Mouse (Mus musculus): Measurements from ENCODE around the gene Gm28048.

The Gm28048 gene

DNA sequence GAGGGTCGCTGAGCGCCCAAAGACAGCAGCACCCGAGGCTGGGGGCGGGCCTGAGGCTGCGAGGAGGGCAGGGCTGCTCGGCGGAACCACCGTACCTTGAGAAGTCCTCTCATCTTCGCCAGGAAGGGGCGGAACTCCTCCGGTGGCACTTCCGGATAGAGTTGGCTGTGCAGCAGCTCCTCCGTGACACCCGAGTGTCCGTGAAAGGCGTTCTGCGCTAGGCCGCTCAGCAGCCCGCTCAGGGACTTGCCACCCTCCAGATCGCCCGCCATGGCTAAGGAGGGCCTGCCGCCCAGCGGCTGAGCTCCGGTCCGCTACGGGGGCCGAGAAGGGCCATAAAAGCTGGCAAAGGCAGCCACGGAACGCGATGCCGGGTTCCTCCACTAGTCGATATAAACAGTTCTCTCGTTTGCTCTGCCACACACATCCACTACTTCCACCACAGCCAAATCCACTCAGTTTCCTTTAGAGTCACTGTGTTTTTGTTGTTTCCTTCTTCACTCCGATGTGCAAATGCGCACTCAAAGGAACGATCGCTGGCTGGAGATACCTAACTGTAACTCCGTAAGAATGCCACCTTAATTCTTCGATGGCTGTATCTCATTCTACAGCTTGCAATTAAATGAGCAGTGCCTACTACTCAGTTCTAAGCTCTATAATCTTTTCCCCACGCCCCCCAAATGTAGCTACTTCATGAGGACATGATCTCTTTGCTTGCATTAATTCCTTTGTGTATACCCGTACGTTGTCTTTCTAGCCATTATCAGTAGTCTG, at the start of gene Gm28048, which contains the start of gene Commd1:
Gm28048 (minus strand) TSS at position 107 of the 774 bp plus-strand sequence.
Commd1 (minus strand) TSS at position 399 of the 774 bp plus-strand sequence.
- DNase-seq (ENCODE audit: low spot score): peak; percentile 91

DNA sequence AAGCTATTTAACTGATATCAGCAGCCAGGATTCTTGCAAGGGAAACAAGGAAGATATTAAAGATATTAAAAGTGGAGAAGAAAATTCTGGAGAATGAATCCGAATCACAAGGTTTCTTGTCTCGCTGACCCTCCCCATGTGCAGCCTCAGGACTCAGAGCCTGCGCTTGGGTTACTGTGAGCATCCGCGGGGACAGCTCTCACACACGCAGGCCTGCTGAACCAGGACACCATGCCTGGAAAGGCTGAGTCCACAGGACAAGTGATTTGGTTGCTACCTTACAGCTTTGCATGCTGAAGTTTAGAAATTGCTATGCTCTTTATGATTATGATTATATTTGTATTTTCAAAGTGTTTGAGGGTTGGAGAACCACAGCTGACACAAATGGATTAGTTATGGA, 47.5 kb upstream of the Gm28048 start:
- no peak for DNase-seq (ENCODE audit: low spot score)

DNA sequence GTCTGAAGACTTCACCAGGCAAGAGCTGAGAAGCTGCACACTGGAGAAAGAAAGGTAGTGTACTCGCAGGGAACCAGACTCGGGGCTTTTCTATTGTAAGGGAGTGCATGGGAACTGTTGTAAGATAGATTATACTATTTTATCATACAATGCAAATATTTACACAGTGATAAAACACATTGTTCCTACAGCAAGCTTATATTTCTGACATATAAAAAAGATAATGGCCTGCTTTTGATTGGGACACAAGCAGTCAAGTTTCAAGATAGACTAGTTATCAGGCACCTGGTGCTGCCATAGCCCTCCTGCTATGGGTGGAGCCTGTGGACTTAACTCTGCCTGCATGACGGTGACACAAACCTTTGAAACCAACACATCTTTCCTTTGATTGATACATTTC, 47.1 kb upstream of the Gm28048 start:
- no peak for DNase-seq (ENCODE audit: low spot score)

DNA sequence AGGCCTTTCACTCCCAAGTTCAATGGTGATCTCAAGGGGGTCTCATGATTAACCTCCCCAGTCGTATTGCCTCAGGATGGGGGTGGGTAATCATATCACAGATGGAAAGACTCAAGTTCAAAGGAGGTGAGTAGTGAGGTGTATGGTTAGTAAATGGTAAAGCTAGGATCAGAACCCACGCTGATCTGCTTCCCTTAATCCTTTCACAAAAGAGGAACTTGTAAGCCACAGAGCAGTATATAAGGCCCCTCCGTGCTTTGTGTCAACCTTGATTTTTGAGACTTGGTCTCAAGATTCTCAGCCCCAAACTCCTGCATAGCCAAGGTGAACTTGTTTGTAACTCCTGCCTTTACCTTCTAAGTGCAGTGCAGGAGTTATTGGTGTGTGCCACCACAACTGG, 42.3 kb upstream of the Gm28048 start:
- no peak for DNase-seq (ENCODE audit: low spot score)

DNA sequence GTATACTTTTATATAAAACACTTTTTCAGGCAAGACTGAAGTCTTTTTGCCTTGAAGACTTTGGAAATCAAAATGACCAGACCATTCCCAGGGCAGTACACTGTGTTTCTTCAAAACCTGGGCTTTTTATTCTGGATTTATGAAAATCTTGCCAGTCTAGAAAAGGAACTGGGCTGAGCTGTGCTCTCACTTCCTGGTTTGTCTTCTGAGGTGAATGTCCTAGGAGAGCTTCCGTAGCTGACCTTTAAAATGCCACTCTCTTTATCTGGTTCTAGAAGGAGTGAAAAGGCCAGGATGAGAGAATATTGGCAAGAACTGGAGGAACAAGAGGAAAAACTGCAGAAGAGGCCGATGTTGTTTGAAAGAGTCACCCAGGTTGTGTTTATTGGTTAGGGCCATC, 41.3 kb upstream of the Gm28048 start:
- DNase-seq (ENCODE audit: low spot score): no peak

DNA sequence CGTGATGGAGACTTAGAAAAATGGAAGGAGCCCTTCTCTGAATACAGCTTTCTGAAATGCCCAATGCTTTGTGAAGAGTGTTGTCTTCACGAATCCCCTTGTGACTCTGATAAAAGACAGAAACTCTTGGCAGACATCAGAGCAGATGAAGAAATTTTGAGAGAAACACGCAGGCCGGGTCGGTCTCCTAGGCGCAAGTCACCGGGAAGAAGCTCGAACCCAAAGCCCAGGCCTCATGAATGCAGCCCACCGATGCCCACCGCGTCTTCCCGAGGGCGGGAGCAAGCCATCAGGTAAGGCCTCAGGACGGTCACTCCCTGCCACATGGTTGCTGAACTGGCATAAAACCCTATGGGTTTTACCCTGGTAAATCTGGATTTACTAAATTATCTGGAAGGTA, 39.0 kb upstream of the Gm28048 start:
- no peak for DNase-seq (ENCODE audit: low spot score)

DNA sequence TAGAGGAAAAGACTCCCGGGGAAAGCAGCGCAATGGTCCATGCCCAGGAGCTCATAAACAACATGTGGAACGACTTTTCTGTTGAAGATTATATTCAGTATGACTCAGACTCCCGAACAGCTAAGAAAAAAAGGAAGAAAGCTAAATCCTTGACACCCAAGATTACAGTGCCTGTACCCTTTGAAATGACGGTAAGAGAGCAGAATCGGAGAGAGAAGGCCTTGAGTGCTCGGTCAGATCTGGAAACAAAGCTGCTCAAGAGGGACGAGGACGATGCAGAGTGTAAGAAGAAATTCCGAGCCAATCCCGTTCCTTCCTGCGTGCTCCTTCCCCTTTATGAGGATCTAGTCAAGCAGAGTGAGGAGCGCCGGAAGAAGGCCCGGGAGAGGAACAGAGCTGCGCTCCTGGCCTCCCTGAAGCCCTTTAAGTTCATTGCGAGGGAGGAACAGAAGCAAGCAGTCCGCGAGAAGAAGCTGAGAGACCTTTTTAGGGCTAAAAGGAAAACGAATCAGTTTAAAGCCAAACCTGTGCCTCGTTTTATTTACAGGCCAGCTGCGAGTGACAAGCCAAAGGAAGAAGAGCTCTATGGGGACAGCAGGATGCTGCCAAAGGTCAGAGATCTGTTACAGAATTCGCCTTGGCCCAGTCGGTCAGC, 38.4 kb upstream of the Gm28048 start:
- no peak for DNase-seq (ENCODE audit: low spot score)

DNA sequence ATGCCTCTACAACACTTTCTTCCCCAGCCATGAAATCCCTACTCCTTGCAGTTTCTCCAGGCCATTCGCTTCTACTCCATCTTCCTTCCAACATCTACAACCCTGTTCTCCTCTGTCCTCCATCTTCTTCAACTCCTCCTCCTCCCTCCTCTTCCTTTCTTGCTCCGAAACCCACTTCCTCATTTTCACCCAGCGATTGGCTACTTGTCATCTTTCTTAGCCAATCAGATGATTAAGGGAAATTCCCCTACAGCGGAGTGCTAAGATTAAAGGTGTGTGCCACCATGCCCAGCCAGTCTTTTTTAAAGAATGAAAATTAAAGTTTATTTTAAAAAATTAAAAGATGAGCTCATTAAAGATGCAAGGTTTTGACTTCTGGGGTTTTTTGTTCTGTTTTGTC, 36.1 kb upstream of the Gm28048 start:
- no peak for DNase-seq (ENCODE audit: low spot score)

DNA sequence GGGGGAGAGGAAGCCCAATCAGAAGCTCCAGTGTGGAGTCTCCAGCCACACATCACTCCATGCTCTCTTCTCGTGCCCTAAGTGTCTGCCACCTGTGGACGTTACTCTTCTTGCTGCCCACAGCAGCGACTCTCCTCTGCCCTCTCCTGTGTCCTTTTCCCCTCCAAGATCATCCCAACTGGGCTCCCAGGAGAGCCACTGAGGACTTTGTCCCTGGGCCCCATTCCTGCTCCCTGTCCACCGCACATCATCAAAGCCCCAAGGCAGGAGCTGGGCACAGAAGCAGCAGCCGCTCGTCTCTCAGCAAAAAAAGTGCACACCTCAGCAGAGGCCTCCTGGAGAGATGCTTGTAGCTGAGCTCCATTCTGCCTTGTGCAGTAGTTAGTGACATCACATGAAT, 33.1 kb upstream of the Gm28048 start:
- DNase-seq (ENCODE audit: low spot score): no peak

DNA sequence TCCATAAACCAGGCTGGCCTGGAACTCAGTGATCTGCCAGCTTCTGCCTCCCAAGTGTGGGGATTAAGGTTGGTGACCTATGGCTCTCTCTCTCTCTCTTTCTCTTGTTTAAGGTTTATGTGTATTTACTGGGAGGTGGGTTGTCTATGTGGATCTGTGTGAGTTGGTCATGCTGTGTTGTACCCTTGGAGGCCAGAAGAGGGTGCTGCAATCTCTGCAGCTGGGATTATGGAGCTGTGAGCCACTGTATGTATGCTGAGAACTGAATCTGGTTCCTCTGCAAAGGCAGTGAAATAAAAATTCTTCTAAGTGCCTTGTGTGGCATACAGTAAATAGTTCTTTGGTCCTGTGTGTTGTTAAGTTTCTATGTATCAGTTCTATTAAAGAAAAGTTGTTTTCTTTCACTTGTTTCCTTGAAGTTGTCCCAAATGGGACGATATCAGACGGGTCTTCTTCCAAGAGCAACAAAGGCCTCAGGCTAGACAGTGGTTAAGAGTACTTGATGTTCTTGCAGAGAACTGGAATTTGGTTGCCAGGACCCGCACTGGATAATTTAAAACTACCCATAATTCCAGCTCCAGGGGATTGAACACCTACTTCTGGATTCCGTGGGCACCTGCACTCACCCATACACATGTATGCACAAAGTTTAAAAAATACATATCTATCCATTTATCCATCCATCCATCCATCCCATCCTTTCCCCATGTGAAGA, 31.8 kb upstream of the Gm28048 start:
- DNase-seq (ENCODE audit: low spot score): no peak

DNA sequence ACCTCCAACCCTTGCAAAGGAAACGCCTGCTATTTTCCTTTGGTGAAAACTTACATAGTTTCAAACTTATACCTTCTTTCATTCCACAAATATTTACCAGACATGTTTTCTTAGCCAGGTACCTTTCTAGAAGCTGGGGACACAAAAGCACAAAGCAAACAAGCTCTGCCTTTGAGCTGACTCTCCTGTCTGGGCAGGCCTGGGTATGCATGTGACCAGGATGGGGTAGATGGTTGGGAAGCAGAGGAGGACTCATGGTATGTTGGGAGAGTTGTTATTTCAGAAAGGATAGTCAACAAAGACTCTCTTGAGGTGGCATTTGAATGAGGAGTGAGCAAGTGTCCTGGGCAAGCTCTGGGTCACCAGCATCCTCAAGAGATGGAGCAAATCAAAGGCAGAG, 31.2 kb upstream of the Gm28048 start:
- no peak for DNase-seq (ENCODE audit: low spot score)

DNA sequence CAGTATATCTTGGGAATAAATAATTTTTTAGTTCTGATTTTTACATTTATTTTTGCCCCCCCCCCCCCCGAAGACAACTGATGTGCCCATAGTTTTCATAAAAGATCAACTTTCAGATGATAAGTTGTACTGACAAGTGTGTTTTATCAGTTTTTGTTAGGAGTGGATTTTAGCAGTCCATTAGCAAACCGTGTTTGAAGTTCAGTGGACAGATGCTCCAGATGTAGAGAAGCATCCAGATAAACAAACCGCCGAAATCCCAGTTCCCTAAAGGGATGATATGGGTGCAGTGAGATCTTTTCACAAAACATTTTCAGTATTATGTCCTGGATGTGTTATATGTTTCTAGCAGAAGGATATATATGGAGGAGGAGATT, 26.9 kb upstream of the Gm28048 start:
- DNase-seq (ENCODE audit: low spot score): no peak

DNA sequence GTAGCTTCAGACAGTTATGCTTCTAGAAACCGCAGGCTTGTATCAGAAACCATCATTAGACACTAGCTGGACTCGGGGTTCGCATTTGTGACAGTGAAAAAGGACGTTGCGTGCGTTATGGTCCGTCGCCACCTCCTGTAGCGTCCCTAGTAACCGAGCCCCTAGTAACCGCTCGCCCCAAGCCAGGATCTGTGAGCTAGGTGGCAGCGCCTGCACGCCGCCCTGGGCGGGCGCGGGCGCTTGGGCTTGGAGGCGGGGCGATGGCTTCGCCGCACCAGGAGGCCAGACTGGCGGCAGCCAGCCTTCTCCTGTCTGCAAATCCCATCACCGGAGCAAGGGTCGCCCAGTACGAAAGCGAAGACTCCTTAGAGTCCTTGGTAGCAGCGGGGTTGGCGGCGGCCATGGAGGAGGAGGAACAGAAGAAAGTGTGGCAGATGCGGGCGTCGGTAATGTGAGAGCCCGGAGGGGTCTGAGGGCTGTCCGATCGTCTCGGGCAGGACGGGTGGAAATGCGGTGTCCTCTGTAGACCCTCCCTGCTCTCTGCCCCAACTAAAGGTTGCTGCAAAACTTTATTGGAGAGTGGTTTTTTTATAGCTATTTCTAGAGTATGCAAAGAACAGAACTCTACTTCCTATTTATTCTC, 26.4 kb upstream of the Gm28048 start:
- DNase-seq (ENCODE audit: low spot score): peak; percentile 59

DNA sequence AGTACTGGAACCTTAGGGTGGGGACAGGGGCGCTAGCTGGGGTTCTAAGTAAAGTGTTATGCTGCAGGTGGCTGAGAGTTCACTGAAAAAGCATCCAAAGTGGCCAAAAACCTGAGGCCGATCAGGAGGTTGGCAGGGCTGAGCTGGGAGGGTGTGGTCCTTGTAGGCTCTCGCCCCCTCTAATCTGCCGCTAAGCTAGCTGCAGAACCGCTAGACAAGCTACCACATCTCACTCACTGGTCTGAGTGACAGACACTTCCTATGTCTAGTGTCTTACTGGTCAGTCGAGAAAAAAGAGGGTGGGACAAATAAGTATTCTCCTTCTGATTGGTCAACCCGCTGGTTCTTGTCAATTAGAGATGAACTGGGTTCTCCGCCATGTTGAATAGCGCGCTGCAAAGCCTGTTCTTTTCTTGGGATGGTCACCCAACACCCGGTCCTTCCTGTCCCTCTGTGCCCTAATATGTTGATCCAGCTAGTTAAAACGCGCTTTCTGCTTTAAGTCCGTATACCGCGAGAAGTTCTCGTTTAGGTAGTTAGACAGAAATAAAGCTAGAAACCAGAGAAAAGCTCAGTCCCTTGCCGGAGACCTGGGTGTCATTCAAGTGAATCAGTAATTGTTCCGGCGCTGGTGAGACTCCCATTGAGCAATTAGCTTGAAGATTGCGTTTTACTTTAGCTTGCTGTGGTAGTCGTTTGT, 25.7 kb upstream of the Gm28048 start, which contains the start of gene Fam161a:
Fam161a (plus strand) TSS at position 51 of the 700 bp plus-strand sequence.
- peak; percentile 97 for DNase-seq (ENCODE audit: low spot score)

DNA sequence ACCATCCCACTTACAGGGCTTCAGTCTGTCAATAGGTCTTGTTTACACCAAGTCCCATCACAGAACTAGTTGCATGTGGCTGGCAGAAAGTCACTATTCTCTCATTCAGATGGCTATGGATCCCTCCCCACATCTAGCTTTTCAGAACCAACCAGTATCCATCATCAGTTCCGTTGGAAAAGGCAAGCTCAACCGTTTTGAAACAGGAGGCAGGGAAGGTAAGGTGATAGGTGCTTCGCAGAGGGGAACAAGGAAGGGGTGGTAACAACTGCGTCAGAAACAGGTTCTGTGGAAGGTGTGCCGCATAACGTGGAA, 25.2 kb upstream of the Gm28048 start:
- no peak for DNase-seq (ENCODE audit: low spot score)

DNA sequence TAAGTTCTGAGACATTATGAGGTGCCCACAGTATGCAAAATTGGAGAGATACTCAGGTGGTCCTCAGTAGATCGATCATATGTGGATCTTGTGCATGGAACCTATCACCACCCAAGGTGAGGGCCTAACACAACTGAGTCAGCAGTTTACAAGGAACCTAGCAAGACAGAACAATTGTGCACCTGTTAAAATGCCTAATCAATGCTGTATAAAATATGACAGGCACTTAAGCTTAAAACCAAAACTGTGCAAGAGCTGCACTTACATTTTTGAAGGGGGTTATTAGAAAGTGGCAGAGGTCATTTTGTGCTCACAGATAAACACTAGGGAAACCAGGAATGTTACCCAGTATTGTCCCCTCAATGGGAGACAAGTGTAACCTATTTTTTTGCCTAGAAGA, 23.4 kb upstream of the Gm28048 start:
- no peak for DNase-seq (ENCODE audit: low spot score)

DNA sequence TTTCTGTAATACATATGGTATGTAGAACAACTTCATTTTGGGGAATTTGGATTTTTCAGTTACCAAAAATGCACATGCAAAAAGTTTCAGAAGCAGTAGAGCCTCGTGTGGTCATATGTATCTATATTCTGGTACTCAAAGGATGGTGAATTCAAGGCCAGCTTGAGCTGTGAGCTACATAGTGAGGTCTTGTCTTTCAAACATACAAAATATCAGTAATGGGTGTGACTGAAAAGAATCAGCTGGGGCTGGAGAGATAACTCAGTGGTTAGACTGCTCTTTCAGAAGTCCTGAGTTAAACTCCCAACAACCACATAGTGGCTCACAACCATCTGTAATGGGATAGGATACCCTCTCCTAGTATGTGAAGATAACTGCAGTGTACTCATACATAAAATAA, 16.4 kb upstream of the Gm28048 start:
- no peak for DNase-seq (ENCODE audit: low spot score)

DNA sequence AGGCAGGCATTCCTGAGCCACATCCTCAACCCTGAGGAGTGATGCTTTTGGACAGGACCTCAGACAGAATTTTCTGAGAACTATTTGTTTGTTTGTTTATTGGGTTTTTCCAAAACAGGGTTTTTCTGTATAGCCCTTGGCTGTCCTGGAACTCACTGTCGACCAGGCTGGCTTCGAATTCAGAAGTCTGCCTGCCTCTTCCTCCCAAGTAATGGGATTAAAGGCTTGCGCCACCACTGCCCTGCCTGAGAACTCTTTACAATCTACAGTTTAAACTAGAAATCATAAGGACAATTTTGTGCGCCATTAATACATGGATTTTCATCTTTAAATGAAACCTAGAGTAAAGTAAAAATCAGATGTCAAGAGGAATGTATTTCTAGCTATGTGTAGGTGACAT, 13.6 kb upstream of the Gm28048 start:
- no peak for DNase-seq (ENCODE audit: low spot score)

DNA sequence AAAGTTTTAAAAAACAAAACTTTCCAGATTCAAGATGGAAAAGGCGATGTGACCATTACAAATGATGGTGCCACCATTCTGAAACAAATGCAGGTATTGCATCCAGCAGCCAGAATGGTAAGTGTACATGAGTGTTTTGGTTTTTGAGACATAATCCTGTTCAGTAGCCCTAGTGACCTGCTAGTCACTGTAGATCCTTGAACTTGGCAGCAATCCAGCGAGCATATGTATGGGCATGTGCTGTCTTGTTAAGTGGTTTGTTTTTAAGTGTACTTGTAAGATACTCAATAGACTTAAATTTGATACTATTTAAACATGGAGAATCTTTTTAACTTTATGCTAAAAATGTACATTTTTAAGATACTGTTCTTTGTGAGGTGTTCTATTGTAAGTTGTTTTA, 12.4 kb upstream of the Gm28048 start:
- DNase-seq (ENCODE audit: low spot score): no peak

DNA sequence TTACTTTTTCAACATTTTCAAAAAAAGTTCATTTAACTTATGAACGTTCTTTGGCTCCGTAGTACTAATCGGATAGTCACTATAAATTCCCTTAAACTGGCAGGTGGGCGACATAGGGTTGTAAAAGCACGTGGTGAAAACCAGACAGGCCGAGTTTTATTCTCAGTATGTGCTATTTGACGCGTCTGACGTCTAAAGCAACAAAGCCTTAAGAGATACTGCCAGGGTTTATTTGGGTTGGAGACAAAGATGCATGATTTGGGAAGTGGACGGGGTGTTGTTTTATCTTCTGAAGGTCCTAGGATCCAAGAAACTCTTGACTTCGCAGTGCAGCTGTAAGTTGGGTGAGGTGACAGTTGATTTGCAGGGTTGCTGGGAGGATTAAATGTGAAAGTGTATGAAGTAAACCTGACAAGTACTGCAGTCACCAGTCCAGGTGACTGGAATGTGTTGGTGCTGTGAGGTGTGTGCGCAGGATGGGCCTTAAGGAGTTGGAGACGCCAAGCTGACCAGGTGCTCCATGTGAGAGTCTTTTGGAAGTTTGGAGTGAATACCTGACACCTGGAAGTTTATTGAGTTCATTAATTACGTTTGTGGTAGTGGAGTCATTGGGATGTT, 9.4 kb upstream of the Gm28048 start:
- no peak for DNase-seq (ENCODE audit: low spot score)

DNA sequence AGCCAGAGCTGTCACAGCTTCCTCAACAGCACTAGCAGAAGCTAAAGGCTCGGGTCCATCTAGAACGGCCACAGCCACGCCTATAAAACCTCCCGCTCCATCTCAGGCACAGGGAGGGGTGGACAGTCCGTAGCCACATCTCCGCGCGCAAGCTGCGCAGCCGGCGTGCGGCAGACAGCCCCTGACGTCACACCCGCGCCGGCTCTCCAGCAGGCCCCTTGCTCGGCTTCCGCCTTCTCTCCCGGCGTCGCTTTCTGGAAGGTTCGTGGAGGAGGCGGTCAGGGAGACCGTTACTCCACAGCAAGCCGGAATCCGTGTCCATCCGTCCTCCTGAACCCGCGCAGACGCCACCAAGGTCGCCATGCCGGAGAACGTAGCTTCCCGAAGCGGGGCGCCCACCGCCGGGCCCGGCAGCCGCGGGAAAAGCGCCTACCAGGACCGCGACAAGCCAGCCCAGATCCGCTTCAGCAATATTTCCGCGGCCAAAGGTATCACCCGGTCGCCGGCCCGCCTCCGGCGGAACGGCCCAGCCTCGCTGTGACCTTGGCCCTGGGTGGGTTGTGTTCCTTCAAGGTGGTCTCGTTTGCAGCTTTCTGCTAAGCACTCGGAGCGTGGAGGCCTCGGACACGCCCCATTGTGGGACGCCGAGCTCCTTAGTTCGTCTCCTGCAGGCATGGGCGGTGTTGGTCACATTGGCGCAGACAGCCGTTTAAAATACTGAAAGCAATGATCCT, 8.7 kb upstream of the Gm28048 start, which contains the start of gene Cct4:
Cct4 (plus strand) TSS at position 127 of the 734 bp plus-strand sequence.
- peak; percentile 73 for DNase-seq (ENCODE audit: low spot score)

All from layer of hippocampus, adult 9-10 months (tissue).